Mouse (Mus musculus): ENCODE data around the gene Gucy1b1.

Gene Gucy1b1

GRCm38 (mm10) chr3:82036262-82037044 is 38.0 kb downstream of the Gucy1b1 start:
- intact Hi-C loops (cut with DNase I), result no loop called here

GRCm38 (mm10) chr3:82030008-82030748 is 44.3 kb downstream of the Gucy1b1 start:
- intact Hi-C loops (cut with DNase I), result no loop called here

- intact Hi-C loops (cut with DNase I), result loop anchor here (2.0 to 10.0 kb wide), 2 partner anchors 32 to 94 kb away; partner anchors contain the start of gene Ctso
Measured at GRCm38 (mm10) chr3:82029229-82029628, 45.3 kb downstream of the Gucy1b1 start.

- intact Hi-C loops (cut with DNase I), result loop anchor here (10.0 kb wide), 1 partner anchor 92 kb away; the partner anchor contains the start of gene Ctso
Measured at GRCm38 (mm10) chr3:82027286-82027685, 47.2 kb downstream of the Gucy1b1 start.

- intact Hi-C loops (cut with DNase I), result loop anchor here (10.0 kb wide), 1 partner anchor 88 kb away; the partner anchor contains the start of gene Ctso
Measured at GRCm38 (mm10) chr3:82023065-82023464, 51.4 kb downstream of the Gucy1b1 start.

GRCm38 (mm10) chr3:82022421-82022920 is 52.0 kb downstream of the Gucy1b1 start:
- intact Hi-C loops (cut with DNase I), result loop anchor here (10.0 kb wide), 1 partner anchor 88 kb away; the partner anchor contains the start of gene Ctso

GRCm38 (mm10) chr3:82014148-82014703 is 60.3 kb downstream of the Gucy1b1 start:
- intact Hi-C loops (cut with DNase I), result no loop called here

- intact Hi-C loops (cut with DNase I), result no loop called here
Measured at GRCm38 (mm10) chr3:82007002-82007401, 67.5 kb downstream of the Gucy1b1 start.

- intact Hi-C loops (cut with DNase I), result loop anchor here (2.0 kb wide), 1 partner anchor 33 kb away; no protein-coding TSS in a partner anchor
Measured at GRCm38 (mm10) chr3:81995988-81996387, 78.5 kb downstream of the Gucy1b1 start.

GRCm38 (mm10) chr3:81995371-81995770 is 79.1 kb downstream of the Gucy1b1 start:
- intact Hi-C loops (cut with DNase I), result no loop called here

GRCm38 (mm10) chr3:81990531-81990930 is 84.0 kb downstream of the Gucy1b1 start:
- intact Hi-C loops (cut with DNase I), result no loop called here

- intact Hi-C loops (cut with DNase I), result loop anchor here (5.0 kb wide), 1 partner anchor 52 kb away; no protein-coding TSS in a partner anchor
Measured at GRCm38 (mm10) chr3:81989692-81990141, 84.8 kb downstream of the Gucy1b1 start.

- intact Hi-C loops (cut with DNase I), result loop anchor here (5.0 kb wide), 1 partner anchor 50 kb away; no protein-coding TSS in a partner anchor
Measured at GRCm38 (mm10) chr3:81987628-81988027, 86.9 kb downstream of the Gucy1b1 start.

- intact Hi-C loops (cut with DNase I), result loop anchor here (5.0 kb wide), 1 partner anchor 49 kb away; no protein-coding TSS in a partner anchor
Measured at GRCm38 (mm10) chr3:81986103-81986502, 88.4 kb downstream of the Gucy1b1 start.

- intact Hi-C loops (cut with DNase I), result loop anchor here (5.0 kb wide), 1 partner anchor 48 kb away; no protein-coding TSS in a partner anchor
Measured at GRCm38 (mm10) chr3:81985100-81985499, 89.4 kb downstream of the Gucy1b1 start.

- intact Hi-C loops (cut with DNase I), result no loop called here
Measured at GRCm38 (mm10) chr3:81983120-81983895, 91.2 kb downstream of the Gucy1b1 start.
